Mouse (Mus musculus): ENCODE data around the gene Pced1b. TPM values are rescaled to one million over a fixed set of nuclear protein-coding genes. Genes with fewer than 3 reads are reported as not detected.
A peak's percentile ranks its signal among the peaks of the same experiment; 100 is the strongest.
"Not testable (repeated sequence)": the region's sequence is repeated elsewhere in the genome, so short reads cannot be mapped to it uniquely, and the experiment has no call there.

Pced1b gene
- polyA plus RNA-seq, 1 experiment from 2014 or later = 10.7 TPM

DNA sequence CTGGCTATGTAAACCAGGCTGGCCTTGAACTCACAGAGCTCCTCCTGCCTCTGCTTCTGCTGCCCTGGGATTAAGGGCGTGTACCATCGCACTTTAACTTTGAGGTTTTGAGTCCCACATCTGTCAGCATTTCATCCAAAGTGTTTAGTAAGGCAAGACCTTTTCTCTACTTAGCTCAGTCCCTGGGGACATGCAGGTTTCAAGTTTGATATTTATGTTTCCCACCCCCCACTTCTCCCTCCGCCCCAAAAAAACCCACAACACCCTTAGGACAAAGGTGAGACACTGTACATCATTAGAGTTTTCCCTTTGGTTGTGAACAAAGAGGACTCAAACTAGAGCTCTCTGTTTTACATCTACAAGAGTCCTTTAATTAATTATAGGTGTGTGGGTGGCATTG is 135.7 kb downstream of the Pced1b start:
- no peak for ATAC-seq
- no peaks in the 10 kb centered on the region for H3K27me3 ChIP-seq
- DNase-seq (ENCODE audit: low read depth, low spot score) = no peak
- in situ Hi-C loops (cut with MboI; ENCODE audit: low pct_unique_long_range_greater_than_20kb) = no loop called here
- CTCF ChIA-PET = interaction anchor here (0.8 to 1.0 kb wide), 2 partner anchors 10 to 35 kb away, joined by 3 read pairs; no protein-coding TSS in a partner anchor
- POLR2A ChIA-PET = no interaction called here
- no peak for TF ChIP-seq CTCF (IDR thresholded peaks at IDR 0.05)

DNA sequence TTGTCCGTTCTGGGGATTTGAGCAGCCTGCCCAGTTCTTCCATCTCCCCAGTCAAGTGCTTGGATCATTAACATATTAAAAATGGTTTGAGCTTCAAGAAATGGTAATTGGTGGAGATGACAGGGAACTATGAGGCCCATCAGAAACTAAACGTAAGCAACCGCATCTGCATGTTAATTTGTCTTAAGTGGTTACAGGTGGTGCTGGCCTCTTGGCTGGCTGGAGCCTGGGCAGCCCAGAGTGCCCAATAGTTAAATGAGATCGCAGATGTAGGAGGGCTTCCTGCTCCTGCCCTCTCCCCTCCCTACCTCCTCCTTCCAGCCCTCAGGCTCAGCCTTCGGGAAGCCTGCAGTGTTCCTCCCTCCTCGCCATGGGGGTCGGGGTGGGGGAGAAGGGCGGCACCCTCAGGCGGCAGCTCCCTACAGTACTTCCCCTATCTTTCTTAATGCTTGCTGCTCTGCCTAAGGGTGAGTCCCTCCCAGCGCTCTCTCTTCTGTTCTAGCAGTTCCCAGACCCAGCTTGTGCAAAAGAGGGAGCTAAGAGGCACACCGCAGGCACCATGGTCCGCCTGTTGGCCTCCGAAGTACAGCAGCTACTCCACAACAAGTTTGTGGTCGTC is 136.7 kb downstream of the Pced1b start:
- DNase-seq (ENCODE audit: low read depth, low spot score) (no peak), ATAC-seq (no peak)
- TF ChIP-seq CTCF (IDR thresholded peaks at IDR 0.05) = no peak
- in situ Hi-C loops (cut with MboI; ENCODE audit: low pct_unique_long_range_greater_than_20kb) = no loop called here
- H3K27me3 ChIP-seq = no peaks in the 10 kb centered on the region
- CTCF ChIA-PET = no interaction called here
- POLR2A ChIA-PET = no interaction called here

DNA sequence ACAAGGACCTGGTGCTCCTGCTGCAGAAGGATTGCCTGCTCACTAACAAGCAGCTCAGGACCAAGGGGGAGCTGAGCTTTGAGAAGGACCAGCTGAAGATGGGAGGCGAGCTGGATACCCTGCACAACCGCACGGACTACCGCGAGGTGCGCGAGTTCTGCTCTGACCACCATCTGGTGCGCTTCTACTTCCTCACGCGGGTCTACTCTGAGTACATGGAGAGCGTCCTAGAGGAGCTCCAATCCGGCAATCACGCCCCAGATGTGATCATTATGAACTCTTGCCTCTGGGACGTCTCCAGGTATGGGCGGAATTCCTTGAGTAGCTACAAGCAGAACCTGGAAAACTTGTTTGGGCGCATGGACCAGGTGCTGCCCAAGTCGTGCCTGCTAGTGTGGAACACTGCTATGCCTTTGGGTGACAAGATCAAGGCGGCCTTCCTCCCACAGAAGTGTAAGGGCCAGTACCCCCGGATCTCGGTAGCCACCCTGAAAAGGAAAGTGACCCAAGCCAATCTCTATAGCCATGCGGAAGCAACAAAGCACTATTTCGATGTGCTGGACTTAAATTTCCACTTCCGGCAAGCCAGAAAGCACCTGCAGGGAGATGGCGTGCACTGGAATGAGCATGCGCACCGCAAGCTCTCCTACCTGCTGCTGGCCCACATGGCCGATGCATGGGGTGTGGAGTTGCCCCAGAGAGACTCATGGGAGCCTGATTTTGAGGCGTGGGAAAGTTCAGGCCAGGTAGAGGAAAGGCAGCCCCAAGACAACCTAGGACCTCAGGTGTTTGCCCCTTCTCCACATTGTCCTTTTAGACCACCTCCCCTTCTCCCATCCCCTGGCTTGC is 137.5 kb downstream of the Pced1b start:
- ChIA-PET CTCF (no interaction called here), POLR2A (no interaction called here)
- TF ChIP-seq CTCF (IDR thresholded peaks at IDR 0.05) = no peak
- no peaks in the 10 kb centered on the region for H3K27me3 ChIP-seq
- ATAC-seq (no peak), DNase-seq (ENCODE audit: low read depth, low spot score) (no peak)
- in situ Hi-C loops (cut with MboI; ENCODE audit: low pct_unique_long_range_greater_than_20kb) = no loop called here

DNA sequence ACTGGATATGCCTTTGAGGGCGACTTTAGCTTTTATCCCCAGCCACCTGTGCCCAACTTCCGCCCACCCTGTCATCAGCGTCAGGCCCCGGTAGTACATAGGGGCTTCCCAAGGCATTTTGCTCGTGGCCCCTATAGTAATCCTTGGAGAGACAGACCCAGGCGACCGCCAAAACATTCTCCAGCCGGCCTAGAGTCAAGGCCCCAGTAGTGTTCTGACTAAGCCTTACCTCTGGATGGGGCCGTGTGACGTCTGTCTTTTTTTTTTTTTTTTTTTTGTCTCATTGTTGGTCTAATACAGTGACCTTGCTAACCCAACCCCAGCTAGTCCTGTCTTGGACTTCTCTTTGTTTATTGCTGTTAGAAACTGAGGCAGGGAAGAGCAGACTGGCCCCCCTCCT is 138.3 kb downstream of the Pced1b start:
- POLR2A ChIA-PET; ATAC-seq; in situ Hi-C loops (cut with MboI; ENCODE audit: low pct_unique_long_range_greater_than_20kb); DNase-seq (ENCODE audit: low read depth, low spot score); H3K27me3 ChIP-seq; CTCF ChIA-PET: not testable (repeated sequence)

DNA sequence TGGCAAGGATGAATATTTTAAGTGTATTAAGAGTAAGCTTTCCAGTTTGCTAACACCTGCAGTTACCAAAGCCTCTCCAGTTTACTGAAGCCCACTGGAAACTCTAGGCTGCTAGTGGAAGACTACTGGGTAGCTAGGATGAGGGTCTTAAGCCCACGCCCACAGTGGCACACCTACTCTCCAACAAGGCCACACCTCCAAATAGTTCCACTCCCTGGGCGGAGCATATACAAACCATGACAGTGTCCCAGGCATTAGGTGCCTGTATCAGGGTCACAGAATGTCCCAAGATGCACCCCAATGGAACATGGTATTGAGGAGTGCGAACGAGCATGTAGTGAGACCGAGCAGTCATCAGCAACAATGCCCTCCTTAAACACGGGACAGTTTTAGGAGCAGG is 140.9 kb downstream of the Pced1b start:
- no peak for TF ChIP-seq CTCF (IDR thresholded peaks at IDR 0.05)
- no peak for DNase-seq (ENCODE audit: low read depth, low spot score)
- no peak for ATAC-seq
- POLR2A ChIA-PET = no interaction called here
- CTCF ChIA-PET = interaction anchor here (1.1 kb wide), 1 partner anchor 8 kb away, joined by 3 read pairs; no protein-coding TSS in a partner anchor
- in situ Hi-C loops (cut with MboI; ENCODE audit: low pct_unique_long_range_greater_than_20kb) = no loop called here
- no peaks in the 10 kb centered on the region for H3K27me3 ChIP-seq

DNA sequence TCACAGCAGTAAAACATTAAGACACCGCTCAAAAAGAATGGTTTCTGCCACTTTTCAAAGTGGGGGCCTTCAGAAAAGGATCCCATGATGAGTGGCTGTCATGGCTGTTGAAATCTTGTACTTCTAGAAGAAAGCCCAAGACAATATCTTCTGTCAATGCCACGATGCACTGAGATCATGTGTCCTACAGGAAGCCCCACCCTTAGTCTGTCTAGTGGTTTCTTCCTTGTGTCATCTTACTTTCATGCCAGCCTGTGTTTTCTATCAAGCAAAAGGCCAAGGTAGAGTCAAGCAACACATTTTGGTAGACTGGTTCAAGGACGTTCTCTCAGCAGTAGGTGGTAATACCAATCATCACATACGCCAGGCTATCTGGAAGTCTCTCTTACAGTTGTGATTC is 142.7 kb downstream of the Pced1b start:
- in situ Hi-C loops (cut with MboI; ENCODE audit: low pct_unique_long_range_greater_than_20kb) = no loop called here
- H3K27me3 ChIP-seq = no peaks in the 10 kb centered on the region
- TF ChIP-seq CTCF (IDR thresholded peaks at IDR 0.05) = no peak
- ChIA-PET POLR2A (no interaction called here), CTCF (no interaction called here)
- no peak for ATAC-seq
- no peak for DNase-seq (ENCODE audit: low read depth, low spot score)

DNA sequence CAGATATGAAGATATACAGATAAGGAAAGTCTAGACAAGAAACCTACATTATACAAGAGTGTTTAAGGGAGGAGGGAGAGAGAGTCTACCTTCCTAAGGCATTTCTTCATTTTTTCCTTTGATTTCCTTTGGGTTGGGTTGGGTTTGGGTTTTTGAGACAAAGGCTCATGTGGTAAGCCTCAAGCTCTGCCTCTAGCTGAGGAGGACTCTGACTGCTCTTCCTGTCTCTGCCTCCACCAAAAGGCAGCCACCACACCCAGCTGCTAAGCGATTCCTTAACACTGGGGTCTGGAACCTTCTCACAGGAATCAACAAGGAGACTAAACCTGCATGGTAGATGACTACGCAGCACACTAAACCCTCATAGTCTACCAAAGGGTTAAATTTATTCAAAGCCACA is 143.9 kb downstream of the Pced1b start:
- no peaks in the 10 kb centered on the region for H3K27me3 ChIP-seq
- no peak for TF ChIP-seq CTCF (IDR thresholded peaks at IDR 0.05)
- ATAC-seq = no peak
- no peak for DNase-seq (ENCODE audit: low read depth, low spot score)
- POLR2A ChIA-PET = no interaction called here
- in situ Hi-C loops (cut with MboI; ENCODE audit: low pct_unique_long_range_greater_than_20kb) = no loop called here
- CTCF ChIA-PET = no interaction called here

DNA sequence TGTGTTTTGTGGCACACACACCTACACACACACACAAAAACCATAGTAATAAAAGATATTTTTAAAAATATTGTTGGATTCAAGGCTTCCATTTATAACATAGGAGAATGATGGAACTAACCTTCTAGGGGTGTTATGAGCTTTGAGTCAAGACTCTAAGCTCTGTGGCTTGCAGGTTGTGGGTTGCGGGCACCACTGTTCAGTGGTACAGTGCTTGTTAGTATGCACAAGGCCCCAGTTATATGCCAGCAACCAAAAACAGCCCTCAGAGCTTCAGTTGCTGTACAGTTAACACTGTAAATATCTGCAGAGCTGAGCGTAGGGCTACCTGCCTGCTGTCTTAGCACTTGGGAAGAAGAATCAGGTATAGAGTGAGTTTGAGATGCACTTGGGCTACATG is 144.5 kb downstream of the Pced1b start:
- no peaks in the 10 kb centered on the region for H3K27me3 ChIP-seq
- CTCF ChIA-PET = no interaction called here
- no peak for TF ChIP-seq CTCF (IDR thresholded peaks at IDR 0.05)
- in situ Hi-C loops (cut with MboI; ENCODE audit: low pct_unique_long_range_greater_than_20kb) = no loop called here
- DNase-seq (ENCODE audit: low read depth, low spot score) = no peak
- POLR2A ChIA-PET = no interaction called here
- no peak for ATAC-seq

DNA sequence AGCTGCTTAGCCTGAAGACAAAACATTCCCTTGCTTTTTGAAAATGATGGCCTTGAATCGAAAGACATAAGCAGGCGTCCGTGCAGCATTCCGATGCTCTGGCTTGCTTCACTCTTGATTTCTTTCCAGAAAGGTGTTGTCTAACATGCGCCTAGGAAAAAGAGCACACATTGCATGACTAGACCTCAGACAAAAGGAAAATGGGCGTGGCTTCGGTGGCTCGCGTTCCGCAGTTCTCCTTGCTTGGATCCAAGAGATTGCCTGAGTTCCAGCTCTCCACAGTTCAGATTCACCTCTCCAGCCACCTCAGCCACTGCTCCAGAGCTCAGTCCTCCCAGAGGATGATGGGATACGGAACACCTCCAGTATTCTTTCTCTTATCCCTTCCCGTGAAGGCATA is 147.7 kb downstream of the Pced1b start:
- H3K27me3 ChIP-seq = no peaks in the 10 kb centered on the region
- ATAC-seq = no peak
- ChIA-PET POLR2A (no interaction called here), CTCF (no interaction called here)
- in situ Hi-C loops (cut with MboI; ENCODE audit: low pct_unique_long_range_greater_than_20kb) = no loop called here
- no peak for TF ChIP-seq CTCF (IDR thresholded peaks at IDR 0.05)
- DNase-seq (ENCODE audit: low read depth, low spot score) = no peak

DNA sequence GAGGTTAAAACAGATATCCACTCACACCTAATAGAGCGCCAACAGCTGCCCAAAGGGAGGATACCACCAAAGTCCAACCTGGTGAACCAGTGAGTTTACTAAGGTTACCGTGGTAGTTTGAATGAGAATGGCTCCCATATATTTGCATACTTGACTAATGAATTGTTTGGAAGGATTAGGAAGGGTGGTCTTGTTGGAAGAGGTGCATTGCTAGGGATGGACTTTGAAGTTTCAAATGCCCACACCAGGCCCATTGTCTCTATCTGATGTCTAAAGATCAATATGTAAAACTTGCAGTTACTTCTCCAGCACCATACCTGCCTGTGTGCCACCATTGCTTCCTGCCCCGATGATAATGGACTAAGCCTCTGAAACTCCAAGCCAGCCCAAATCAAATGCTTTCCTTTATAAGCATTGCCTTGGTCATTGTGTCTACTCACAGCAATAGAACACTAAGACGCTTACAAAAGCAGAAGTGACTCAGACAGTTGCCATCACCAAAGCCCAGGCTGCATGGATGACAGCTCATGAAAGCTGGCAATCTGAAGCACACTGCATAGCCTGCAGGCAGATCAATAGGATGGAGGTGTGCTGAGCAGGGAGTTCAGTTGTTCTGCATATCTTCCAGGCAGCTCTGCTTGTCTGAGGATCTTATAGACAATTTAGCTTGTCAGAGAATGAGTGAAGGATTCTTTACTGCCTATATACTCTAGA is 149.8 kb downstream of the Pced1b start:
- ATAC-seq = peak; percentile 71
- peak; percentile 17 for DNase-seq (ENCODE audit: low read depth, low spot score)
- ChIA-PET POLR2A (no interaction called here), CTCF (interaction anchor here (0.9 kb wide), 1 partner anchor 10 kb away, joined by 3 read pairs; no protein-coding TSS in a partner anchor)
- no peak for TF ChIP-seq CTCF (IDR thresholded peaks at IDR 0.05)
- no peaks in the 10 kb centered on the region for H3K27me3 ChIP-seq
- in situ Hi-C loops (cut with MboI; ENCODE audit: low pct_unique_long_range_greater_than_20kb) = no loop called here

DNA sequence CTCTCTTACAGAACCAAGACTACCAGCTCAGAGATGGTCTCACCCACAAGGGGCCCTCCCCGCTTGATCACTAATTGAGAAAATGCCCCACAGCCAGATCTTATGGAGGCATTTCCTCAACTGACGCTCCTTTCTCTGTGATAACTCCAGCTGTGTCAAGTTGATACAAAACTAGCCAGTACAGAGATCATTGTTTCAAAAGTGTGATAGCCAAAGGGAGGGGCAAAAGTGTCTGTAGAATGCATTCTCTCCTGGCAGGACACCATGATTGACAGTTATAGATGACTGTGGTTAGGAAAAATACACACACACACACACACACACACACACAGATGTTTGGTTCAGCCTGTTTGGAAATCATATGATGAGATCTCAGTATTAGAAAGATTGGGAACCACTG is 150.9 kb downstream of the Pced1b start:
- POLR2A ChIA-PET = no interaction called here
- ATAC-seq (no peak), DNase-seq (ENCODE audit: low read depth, low spot score) (no peak)
- H3K27me3 ChIP-seq = no peaks in the 10 kb centered on the region
- CTCF ChIA-PET = no interaction called here
- in situ Hi-C loops (cut with MboI; ENCODE audit: low pct_unique_long_range_greater_than_20kb) = no loop called here
- TF ChIP-seq CTCF (IDR thresholded peaks at IDR 0.05) = no peak

Data from Patski (cell line).